Mouse (Mus musculus) cerebellum, adult 2 months (tissue): ENCODE measurements at regions not wholly inside any gene's neighbourhood (a gene's known extent, or its start where the extent isn't known, plus 50 kb on each side); places are given as distances from the start of the nearest gene placed in this dataset.

ENCODE experiments used
- CTCF ChIP-seq: fragments of 200-500 bp; IDR thresholded peaks from 2 replicates; pipeline ENCODE4 v1.5.1; 2011; ENCODE audit warnings: low read depth, mild to moderate bottlenecking, control low read depth, low read length, moderate library complexity, borderline replicate concordance; ENCODE audit not compliant: insufficient read depth
- POLR2A ChIP-seq: fragments of 200-500 bp; IDR thresholded peaks from 2 replicates; pipeline ENCODE4 v1.6.1; 2011; ENCODE audit warnings: low read length, control low read depth, borderline replicate concordance; ENCODE audit not compliant: insufficient read depth

DNA sequence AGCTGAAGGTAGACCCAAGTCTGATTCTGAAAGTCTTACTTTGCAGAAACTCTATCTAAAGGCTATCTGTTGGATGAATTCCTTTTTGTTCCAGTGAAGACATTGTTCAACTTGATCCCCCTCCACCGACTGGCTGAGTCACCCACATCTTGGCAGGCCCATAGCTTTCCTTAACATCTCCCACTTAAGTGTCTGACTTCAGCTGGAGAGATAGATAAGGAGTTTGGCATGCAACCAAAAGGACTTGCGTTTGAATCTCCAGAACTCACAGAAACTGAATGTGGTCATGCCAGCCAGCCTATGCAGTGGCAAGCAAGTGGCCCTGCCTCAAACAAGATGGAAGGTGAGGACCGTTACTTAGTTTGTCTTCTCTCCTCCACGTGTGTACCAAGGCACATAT is 457.3 kb upstream of the Tbx3 start:
- TF ChIP-seq CTCF (no peak), POLR2A (no peak)
